Mouse (Mus musculus) spleen, adult 12 weeks (tissue): ENCODE measurements around the gene Cracr2a.

Experiments used
- DNase-seq: peaks from one replicate; pipeline ENCODE4 v3.0.0; 2022; ENCODE audit warnings: low spot score

Cracr2a gene

GRCm38 (mm10) chr6:127625135-127625534, 64.0 kb downstream of the Cracr2a start:
- peak; percentile 31 for DNase-seq

DNA sequence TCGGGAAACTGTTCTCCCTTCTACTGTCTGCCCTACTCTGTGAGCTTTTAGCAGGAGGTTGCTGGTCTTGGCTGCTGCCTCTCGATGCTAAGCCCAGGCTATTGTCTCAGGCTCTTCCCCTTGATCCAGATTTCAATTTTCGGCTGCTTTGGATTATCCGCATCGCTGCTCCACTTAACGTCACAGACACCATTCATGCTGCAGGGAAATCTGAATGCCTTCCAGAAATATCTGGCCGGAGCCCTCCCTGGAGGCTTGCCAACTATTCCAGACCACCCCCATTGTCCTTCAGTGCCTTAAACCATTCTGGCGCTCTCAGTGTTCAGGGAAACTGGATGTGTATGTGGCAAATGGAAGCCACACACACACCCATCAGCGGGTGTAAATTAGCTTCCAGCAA, 66.3 kb downstream of the Cracr2a start:
- DNase-seq, result no peak

DNA sequence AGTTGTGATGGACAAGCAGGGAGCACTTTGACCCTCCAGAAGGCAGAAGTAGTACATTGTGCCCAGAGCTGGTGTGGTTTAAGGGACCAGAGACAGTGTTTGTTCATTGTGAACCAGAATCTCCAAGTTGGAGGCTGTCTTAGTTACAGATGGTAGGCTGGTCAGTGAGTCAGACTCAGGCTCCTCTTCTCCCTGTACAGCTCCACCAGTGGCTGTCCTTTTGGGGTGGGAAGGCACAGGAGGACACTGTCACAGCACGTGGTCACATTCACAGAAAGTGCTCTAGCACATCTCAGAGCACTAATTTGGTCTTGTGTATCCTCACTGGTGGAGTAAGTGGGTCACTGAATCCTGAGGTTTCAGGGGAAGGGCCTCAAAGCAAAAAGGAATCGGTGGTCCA, 68.1 kb downstream of the Cracr2a start:
- DNase-seq, result no peak

DNA sequence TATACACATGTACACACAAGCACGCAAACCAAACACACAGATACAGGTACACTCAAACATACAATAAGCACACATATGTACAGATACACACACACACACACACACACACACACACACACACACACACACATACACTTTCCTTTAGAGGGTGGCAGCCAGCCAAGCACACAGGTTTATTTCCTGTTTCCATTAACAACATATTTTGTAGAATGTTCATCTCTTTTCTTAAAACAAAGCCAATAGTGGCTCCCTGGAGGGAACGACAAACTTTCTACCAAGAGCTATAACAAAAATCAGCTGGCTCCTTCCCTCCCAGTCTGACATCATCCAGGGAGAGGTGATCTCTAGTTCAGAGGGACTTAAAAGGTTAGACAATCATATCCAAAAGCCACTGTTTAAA, 73.7 kb downstream of the Cracr2a start:
- no peak for DNase-seq

- DNase-seq, result no peak
These were observed 74.5 kb downstream of the Cracr2a start for GRCm38 (mm10) chr6:127635462-127636189.

DNA sequence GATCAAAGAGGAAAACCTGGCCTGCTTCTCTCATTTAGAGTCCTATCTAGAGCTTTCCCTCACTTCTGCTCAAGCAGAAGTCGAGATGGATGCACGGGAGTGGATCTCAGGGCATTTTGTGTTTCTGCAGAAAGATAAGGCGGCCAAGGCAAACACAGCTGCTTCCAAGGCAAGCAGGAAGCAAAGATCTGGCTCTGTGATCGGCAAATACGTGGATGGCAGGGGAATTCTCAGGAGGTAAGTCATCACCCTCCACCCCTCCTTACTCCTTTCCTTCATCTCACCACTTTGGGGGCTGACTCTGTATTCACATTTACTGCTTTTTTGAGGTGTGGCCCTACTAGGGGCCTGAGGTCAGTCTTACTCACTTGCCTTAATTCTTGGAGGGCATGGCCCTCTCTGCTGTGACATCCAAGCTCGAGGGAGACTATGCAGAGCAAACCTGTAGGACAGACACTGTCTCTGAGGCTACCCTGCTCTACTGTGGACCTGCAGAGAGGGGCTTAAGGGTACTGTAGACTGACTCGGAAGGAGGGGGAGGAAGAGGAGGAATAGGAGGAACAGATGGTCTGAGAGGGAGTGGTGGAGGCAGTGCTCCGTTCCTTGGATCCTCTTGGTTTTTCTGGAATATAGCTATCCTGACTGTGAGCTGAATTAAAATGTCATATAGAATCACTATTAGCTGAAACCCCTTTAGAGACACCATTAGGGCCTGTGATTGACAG, 80.1 kb downstream of the Cracr2a start:
- DNase-seq, result no peak

DNA sequence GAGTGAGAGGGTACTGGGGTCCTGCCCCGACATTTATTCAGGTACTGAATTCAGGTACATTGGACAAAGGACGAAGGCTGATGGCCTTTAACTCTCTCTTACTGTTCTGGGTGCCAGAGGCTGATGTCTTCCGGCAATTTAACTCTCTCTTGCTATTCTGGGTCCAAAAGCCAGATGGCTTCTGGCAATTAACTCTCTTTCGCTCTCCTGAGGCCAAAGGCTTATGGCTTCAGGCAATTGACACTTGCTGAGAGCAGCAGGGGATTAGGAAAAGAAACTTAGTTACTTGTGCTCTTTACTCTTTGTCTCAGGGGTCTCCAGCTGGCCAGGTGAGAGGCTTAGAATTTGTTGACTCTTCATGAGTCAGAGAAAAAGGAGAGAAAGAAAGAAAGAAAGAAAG, 94.8 kb downstream of the Cracr2a start:
- no peak for DNase-seq

DNA sequence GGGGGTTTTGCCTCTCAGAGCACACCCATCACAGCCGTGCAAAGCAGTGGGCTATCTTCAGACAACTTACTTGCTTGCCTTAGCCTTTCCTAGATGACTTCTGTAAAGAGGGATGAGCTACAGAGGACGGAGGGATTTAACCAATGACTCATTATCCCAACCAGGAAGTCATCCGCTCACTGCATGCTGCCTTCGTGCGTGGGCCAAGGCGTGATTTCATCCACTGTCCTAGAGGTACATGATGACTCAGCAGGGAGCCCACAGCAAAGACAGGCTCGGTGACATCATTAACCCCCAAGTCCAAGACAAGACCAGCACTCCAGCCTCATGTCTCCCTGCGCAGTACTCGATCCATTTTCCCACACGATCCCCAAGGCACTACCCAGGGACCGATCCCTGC, 96.0 kb downstream of the Cracr2a start:
- no peak for DNase-seq

GRCm38 (mm10) chr6:127659472-127659871, 98.3 kb downstream of the Cracr2a start:
- no peak for DNase-seq

DNA sequence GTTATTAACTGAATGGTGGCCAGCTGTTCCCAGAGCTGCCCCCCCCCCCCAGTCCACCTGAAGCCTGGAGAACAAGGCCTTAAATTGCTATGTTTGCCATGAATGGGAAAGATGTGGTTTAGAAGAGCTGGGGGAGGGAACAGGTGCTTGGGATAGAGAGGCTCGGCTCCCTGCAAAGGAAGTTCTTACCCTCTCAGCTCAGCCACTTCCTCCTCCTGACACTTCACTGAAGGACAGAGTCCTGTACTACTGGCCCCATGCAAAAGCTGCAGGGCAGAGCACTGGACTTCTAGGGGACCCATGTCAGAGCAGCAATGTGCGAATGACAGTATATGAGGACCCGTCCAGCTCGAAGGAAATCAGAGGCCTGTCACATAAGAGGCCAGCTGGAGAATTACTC, 98.8 kb downstream of the Cracr2a start:
- DNase-seq, result no peak

DNA sequence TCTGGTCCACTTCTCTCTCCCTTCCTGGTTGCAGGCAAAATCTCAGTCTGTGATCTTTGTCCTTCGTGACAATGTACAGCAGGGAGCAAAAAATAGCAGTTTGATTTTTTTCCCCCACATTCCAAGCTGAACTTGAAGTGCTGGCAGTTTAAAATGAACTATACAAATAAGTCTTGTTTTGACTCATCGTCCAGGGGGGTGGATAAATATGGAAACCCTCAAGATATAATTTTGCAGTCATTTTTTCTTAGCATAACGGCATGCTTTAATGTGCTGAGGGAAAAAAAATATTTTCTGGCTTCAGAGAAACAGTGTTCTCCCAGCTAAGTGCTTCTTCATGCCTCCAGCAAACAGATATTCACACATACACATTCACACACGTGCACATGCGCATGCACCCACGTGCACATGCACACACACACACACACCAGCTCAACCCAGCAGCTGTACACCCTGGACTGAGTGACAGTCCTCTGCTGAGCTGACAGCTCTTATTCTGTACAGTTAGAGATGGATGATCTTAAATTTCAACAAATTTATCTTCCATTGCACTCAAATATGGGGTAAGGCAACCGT, 100.7 kb downstream of the Cracr2a start:
- DNase-seq, result no peak

- DNase-seq, result no peak
These were observed 102.1 kb downstream of the Cracr2a start for GRCm38 (mm10) chr6:127663263-127663662.

GRCm38 (mm10) chr6:127669313-127669712, 108.2 kb downstream of the Cracr2a start:
- DNase-seq, result no peak

DNA sequence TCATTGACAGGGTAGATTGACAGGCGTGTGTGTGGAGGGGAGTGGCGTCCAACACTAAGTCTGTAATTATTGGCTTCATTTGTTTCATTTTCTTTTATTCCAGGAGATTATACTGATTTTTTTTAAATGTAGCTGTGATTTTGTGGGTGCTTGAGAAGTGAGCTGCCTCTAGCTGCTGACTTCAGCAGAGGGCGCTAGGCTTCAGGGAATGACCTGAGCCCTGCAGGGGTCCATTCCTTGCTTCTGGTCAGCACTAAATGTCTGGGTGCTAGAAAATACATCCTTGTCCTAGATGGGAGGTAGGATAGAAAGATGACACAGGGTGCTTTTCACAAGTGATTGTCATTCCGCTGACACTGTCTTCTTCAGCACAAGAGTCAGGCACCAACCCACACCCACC, 108.9 kb downstream of the Cracr2a start:
- DNase-seq, result no peak

DNA sequence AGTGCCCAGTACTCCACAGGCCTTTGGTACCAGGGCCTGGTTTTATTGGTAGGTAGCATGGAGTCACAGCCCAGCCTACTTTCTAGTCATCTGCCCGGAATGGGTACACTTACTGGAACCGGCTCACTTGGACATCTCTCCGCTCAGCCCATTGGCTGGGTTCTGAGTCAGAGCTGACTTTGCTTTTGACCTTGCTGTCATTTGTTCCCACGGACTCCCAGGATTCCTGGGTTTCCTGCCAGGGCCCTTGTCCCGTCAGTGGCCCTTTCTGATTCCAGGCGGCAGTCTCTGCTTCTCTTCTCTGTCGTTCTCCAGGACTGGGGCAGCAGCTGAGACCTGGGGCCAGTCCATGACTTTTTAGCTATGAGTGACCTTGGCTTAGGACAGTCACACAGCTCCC, 110.9 kb downstream of the Cracr2a start:
- DNase-seq, result no peak

DNA sequence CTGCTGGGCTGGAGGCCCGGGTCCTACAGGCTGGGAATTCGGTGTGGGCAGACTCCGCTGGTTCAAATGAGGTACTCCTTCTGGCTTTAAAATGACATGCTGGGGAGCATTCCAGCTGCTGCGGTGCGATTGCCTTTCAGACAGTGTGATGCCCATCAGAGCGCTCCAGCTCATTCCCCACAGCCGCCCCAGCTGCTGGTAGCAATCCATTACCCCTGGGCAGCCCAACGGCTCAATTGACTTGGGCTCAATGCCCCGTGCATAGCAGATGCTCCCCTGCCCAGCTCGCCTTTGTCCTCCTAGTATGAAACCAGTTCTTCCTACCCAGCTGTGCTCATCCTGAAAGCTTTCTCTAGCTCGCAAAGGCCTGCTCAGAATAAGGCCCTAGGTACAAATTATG, 115.7 kb downstream of the Cracr2a start:
- DNase-seq, result no peak

- DNase-seq, result no peak
These were observed 117.2 kb downstream of the Cracr2a start for GRCm38 (mm10) chr6:127678320-127678719.

GRCm38 (mm10) chr6:127678998-127679397, 117.9 kb downstream of the Cracr2a start:
- no peak for DNase-seq

GRCm38 (mm10) chr6:127680784-127681183, 119.6 kb downstream of the Cracr2a start:
- DNase-seq, result no peak

GRCm38 (mm10) chr6:127683561-127683960, 122.4 kb downstream of the Cracr2a start:
- no peak for DNase-seq

DNA sequence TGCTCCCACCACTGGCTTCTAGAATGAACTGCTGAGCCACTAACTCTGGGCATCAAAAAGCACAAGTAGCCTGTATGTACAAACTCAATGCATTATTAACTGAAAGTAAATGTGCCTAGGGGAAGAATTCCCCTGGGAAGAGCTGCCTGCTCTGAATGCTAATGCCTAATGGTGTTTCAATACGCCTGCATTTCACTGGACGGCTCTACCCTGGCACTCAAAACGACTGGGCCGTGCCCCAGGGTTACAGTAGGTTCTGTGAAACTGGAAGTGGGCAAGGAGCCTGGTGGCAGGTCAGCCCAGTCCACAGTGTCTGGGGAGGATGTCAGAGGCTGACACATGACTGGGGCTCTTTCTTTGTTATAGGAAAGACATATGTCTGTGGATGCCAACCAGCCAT, 123.8 kb downstream of the Cracr2a start:
- no peak for DNase-seq

DNA sequence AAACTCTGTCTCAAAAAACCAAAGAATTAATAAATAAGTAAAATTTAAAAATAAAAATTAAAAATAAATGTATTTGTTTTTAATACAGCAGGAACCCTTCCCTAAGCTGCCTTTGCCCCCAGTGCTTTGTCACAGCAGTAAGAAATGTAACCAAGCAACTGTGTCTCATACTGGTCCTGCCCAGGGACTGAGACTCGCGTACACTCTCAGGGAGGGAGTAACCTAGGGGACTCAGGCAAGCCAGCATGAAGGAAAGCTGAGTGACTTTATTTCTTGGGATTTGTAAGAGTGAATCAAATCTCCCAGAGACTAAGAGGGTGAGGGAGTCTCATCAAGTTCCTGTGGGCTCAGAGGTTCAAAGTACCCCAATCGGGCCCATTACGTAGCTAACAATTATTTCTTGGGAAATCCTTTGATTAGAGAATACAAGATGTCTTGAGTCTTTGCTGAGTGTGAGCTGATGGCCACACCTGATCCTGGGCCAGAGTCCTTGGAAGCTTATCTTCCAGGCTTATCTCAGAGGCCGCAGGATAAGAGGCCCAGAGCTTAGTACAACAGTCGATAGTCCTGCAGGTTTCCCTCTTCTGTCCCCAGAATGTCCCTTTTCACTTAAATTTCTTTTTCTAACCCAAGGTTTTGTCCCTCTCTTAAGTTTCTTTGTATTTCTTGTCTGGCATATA, 126.2 kb downstream of the Cracr2a start:
- no peak for DNase-seq

DNA sequence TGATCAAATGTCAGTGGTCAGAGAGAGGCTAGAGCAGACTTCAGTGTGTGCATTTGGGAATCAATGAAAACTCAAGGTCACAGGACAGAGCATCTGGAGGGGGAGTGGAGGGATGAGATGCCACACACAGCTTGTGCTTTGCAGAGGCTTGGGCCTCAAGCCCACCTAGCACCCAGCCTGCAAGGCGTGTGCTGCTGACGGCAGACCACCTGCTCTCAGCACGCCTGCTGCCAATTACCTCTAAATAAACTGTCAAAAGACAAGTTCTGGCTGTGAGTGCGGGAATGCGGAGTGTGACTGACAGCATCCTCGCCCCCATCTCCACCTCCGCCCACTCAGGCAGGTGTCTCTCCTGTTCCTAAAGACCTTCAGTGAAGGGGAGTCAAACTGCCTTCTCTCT, 131.2 kb downstream of the Cracr2a start:
- no peak for DNase-seq
